Mouse (Mus musculus): ENCODE data around the gene Timm23. TPM values are rescaled to one million over a fixed set of nuclear protein-coding genes. Genes with fewer than 3 reads are reported as not detected.
"Not testable (repeated sequence)": the region's sequence is repeated elsewhere in the genome, so short reads cannot be mapped to it uniquely, and the experiment has no call there.

Timm23 gene
- polyA plus RNA-seq, 1 experiment from 2014 or later = 211 TPM

DNA sequence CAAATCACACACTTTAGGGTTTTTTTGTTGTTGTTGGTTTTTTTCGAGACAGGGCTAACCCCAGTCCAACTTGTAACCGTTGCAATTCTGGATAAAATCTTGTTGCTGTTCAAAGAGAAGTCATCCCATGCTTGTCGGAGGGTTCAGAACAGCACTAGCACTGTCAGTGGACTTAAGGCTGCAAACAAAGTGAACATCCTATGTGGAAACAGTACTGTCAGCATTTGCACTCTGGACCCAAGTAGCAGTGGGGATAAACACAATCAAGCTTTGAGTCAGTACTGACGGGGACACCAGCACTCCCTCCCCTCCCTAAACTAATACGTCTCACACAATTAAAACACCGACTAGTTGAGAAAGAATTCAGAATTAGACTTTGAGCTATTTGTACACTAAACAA lies 20.8 kb downstream of the Timm23 start:
- H3K4me3 ChIP-seq = no peak overlapping the region
- peaks cover 36% of the 10 kb centered on the region for H3K36me3 ChIP-seq (replicated peaks)
- H3K4me2 ChIP-seq = no peak overlapping the region
- no peaks in the 10 kb centered on the region for H3K4me1 ChIP-seq
- no peak overlapping the region for H3K27ac ChIP-seq
- no peaks in the 10 kb centered on the region for H3K27me3 ChIP-seq (replicated peaks)
- no peak overlapping the region for H3K9ac ChIP-seq
- no peaks in the 10 kb centered on the region for H3K9me3 ChIP-seq
- 91% methylated on average over 6 of the region's 6 CpGs for WGBS
- no peak for ATAC-seq (replicated peaks)

GRCm38 (mm10) chr14:32179393-32180195 lies 22.1 kb downstream of the Timm23 start:
- H3K27ac ChIP-seq = no peak overlapping the region
- no peak for ATAC-seq (replicated peaks)
- H3K4me3 ChIP-seq = no peak overlapping the region
- 94% methylated on average over 10 of the region's 10 CpGs for WGBS
- H3K9ac ChIP-seq = no peak overlapping the region
- H3K36me3 ChIP-seq (replicated peaks) = peaks cover 35% of the 10 kb centered on the region
- no peak overlapping the region for H3K4me2 ChIP-seq
- H3K27me3 ChIP-seq (replicated peaks) = no peaks in the 10 kb centered on the region
- H3K4me1 ChIP-seq = no peaks in the 10 kb centered on the region
- no peaks in the 10 kb centered on the region for H3K9me3 ChIP-seq

DNA sequence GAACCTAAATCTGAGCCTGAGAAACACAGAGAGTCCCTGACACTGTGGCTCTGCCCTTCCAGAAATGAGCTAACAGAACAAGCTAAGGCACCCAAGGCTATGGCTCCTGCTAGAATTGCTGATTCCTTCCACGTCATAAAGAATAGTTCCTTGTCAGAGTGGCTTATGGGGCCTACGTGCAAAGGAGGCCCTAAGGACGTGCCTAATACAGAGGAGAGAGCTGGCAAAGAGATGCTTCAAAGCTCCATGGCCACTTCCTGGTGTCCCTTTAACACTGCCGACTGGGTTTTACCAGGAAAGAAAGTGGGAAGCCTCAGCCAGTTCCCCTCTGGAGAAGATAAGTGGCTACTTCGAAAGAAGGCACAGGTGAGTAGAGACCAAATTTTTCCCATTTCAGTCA lies 25.1 kb downstream of the Timm23 start:
- H3K4me3 ChIP-seq; H3K4me1 ChIP-seq; H3K9me3 ChIP-seq; ATAC-seq (replicated peaks); H3K4me2 ChIP-seq; H3K9ac ChIP-seq; H3K27ac ChIP-seq; H3K27me3 ChIP-seq (replicated peaks): not testable (repeated sequence)
- peaks cover 30% of the 10 kb centered on the region for H3K36me3 ChIP-seq (replicated peaks)
- 91% methylated on average over 5 of the region's 5 CpGs for WGBS

GRCm38 (mm10) chr14:32175310-32175709 lies 26.4 kb downstream of the Timm23 start:
- no peaks in the 10 kb centered on the region for H3K4me1 ChIP-seq
- WGBS = 92% methylated on average over 2 of the region's 2 CpGs
- no peaks in the 10 kb centered on the region for H3K9me3 ChIP-seq
- ATAC-seq (replicated peaks) = no peak
- peaks cover 24% of the 10 kb centered on the region for H3K36me3 ChIP-seq (replicated peaks)
- H3K27me3 ChIP-seq (replicated peaks) = no peaks in the 10 kb centered on the region
- no peak overlapping the region for H3K27ac ChIP-seq
- H3K9ac ChIP-seq = no peak overlapping the region
- no peak overlapping the region for H3K4me2 ChIP-seq
- H3K4me3 ChIP-seq = no peak overlapping the region

GRCm38 (mm10) chr14:32170137-32170536 lies 31.6 kb downstream of the Timm23 start:
- Histone ChIP-seq H3K4me2 (no peak overlapping the region), H3K4me1 (peaks cover 10% of the 10 kb centered on the region), H3K36me3 (replicated peaks) (peaks cover 14% of the 10 kb centered on the region; the same call in 1 of the 2 replicates), H3K4me3 (no peak overlapping the region), H3K27me3 (replicated peaks) (no peaks in the 10 kb centered on the region), H3K27ac (no peak overlapping the region), H3K9ac (no peak overlapping the region), H3K9me3 (no peaks in the 10 kb centered on the region)
- 90% methylated on average over 4 of the region's 4 CpGs for WGBS
- no peak for ATAC-seq (replicated peaks)

DNA sequence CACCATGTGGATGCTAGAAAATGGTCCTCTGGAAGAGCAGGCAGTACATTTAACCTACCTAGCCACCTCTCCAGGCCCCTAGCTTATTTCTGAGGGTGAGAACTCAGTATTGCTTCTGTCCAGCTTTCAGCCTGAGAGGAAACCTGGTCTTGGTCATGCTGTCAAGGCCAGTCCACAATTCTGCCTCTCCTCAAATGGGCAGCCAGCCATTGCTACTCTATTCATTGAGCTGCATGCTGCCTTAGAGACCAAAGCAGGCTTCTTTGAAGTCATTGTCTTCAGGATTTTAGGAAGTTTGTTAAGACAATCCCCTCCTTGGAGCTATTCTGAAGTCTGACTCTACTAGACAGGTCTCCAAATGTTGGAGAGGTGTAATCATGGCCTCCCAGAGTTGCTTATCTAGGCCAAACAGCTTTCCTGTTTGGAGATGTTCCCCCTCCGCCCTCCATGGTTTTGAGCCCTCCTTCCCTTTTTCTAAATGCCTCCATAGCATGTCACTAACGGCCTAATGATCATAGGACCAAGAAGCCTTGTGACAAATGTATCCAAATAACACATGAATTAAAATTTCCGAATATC lies 33.0 kb downstream of the Timm23 start:
- H3K4me2 ChIP-seq = no peak overlapping the region
- H3K27me3 ChIP-seq (replicated peaks) = no peaks in the 10 kb centered on the region
- WGBS = 70% methylated on average over 3 of the region's 3 CpGs
- no peaks in the 10 kb centered on the region for H3K9me3 ChIP-seq
- no peak for ATAC-seq (replicated peaks)
- H3K4me3 ChIP-seq = no peak overlapping the region
- H3K9ac ChIP-seq = no peak overlapping the region
- peaks cover 5% of the 10 kb centered on the region; the same call in 1 of the 2 replicates for H3K36me3 ChIP-seq (replicated peaks)
- peaks cover 12% of the 10 kb centered on the region for H3K4me1 ChIP-seq
- H3K27ac ChIP-seq = no peak overlapping the region

- Histone ChIP-seq H3K4me1 (peaks cover 14% of the 10 kb centered on the region), H3K9me3 (no peaks in the 10 kb centered on the region), H3K36me3 (replicated peaks) (no peaks in the 10 kb centered on the region), H3K27me3 (replicated peaks) (no peaks in the 10 kb centered on the region), H3K4me2 (no peak overlapping the region), H3K4me3 (no peak overlapping the region), H3K27ac (no peak overlapping the region), H3K9ac (no peak overlapping the region)
- WGBS = 91% methylated on average over 5 of the region's 5 CpGs
- no peak for ATAC-seq (replicated peaks)
Observed at GRCm38 (mm10) chr14:32167326-32167725, 34.4 kb downstream of the Timm23 start.

DNA sequence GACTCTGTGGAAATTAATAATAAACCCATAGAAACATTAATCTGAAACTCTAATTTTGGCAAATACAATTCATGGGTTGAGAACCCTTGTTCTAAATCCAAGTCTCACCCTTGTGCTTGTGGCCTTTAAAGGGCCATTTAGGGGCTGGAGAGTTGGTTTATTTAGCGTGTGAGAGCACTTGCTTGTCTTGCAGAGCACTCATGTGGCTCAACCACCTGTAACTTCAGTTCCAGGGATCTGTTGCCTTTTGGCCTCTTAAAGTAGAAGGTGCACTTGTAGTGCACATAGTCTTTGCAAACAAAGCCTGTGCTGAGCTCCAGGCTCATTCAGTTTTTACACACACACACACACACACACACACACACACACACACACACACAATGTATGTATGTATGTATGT lies 34.9 kb downstream of the Timm23 start:
- no peak overlapping the region for H3K9ac ChIP-seq
- H3K36me3 ChIP-seq (replicated peaks) = no peaks in the 10 kb centered on the region
- H3K4me1 ChIP-seq = peaks cover 19% of the 10 kb centered on the region
- WGBS = 95% methylated on average over 1 of the region's 1 CpGs
- no peak for ATAC-seq (replicated peaks)
- no peak overlapping the region for H3K4me3 ChIP-seq
- no peak overlapping the region for H3K4me2 ChIP-seq
- H3K9me3 ChIP-seq = no peaks in the 10 kb centered on the region
- no peaks in the 10 kb centered on the region for H3K27me3 ChIP-seq (replicated peaks)
- no peak overlapping the region for H3K27ac ChIP-seq

- H3K9ac ChIP-seq = no peak overlapping the region
- H3K27ac ChIP-seq = no peak overlapping the region
- H3K4me3 ChIP-seq = no peak overlapping the region
- no peak for ATAC-seq (replicated peaks)
- 81% methylated on average over 2 of the region's 2 CpGs for WGBS
- no peaks in the 10 kb centered on the region for H3K27me3 ChIP-seq (replicated peaks)
- H3K36me3 ChIP-seq (replicated peaks) = no peaks in the 10 kb centered on the region
- H3K4me1 ChIP-seq = peaks cover 27% of the 10 kb centered on the region
- H3K4me2 ChIP-seq = peak overlapping the region; percentile 98
- H3K9me3 ChIP-seq = no peaks in the 10 kb centered on the region
Observed at GRCm38 (mm10) chr14:32166062-32166441, 35.6 kb downstream of the Timm23 start.

GRCm38 (mm10) chr14:32165278-32166061 lies 36.2 kb downstream of the Timm23 start:
- H3K4me1 ChIP-seq = peaks cover 32% of the 10 kb centered on the region
- WGBS = under 1% methylated on average over 42 of the region's 42 CpGs
- H3K9ac ChIP-seq = peak overlapping the region; percentile 51
- H3K36me3 ChIP-seq (replicated peaks) = no peaks in the 10 kb centered on the region
- 0 out of 2 replicates have a peak overlapping the region, but pooled peaks have one; percentile 27 for H3K27ac ChIP-seq
- ATAC-seq (replicated peaks) = peak; percentile 56; the same call in 1 of the 2 replicates
- peak overlapping the region; percentile 98 for H3K4me2 ChIP-seq
- no peaks in the 10 kb centered on the region for H3K9me3 ChIP-seq
- H3K4me3 ChIP-seq = peak overlapping the region; percentile 43
- no peaks in the 10 kb centered on the region for H3K27me3 ChIP-seq (replicated peaks)

DNA sequence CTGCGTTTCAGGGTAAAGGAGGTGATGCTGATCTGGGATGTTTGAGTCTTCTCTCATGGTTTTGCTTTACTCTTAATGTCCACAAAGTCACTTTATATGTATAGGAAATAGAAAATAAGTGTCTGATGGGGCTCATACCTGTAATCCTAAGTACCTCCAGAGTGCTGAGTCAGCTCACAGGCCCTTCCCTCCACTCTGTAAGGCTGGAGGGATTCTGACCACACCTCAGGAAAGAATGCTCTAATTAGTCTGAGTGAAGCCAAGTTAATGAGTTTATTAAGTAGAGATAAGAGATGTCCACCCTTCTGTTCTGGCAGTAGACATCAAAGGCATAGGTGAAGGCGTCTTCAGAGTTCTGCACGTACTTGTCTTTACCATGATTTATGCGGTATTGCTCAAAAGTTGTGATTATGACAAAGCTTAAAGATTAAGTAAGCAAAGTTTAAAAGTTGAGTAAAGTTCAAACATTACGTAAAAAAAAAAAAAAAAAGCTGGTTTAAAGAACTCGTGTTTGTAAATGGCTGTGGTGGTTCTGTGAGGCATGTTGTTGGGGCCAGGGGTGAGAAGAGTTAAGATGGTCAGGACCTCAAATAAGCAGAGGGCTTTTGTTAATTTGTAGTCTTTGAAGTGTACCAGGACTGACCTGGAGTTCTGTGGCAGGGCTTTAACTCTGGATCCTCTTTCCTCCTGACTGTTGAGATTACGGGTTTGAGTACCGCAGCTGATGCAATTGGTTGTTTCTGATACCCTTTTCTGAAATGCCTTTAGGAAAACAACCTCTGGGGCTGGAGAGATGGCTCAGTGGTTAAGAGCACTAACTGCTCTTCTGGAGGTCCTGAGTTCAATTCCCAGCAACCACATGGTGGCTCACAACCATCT lies 37.3 kb downstream of the Timm23 start:
- Histone ChIP-seq H3K4me2 (no peak overlapping the region), H3K27ac (no peak overlapping the region), H3K9ac (no peak overlapping the region), H3K36me3 (replicated peaks) (no peaks in the 10 kb centered on the region), H3K9me3 (no peaks in the 10 kb centered on the region), H3K4me3 (no peak overlapping the region), H3K4me1 (peaks cover 36% of the 10 kb centered on the region), H3K27me3 (replicated peaks) (no peaks in the 10 kb centered on the region)
- no peak for ATAC-seq (replicated peaks)
- WGBS = 89% methylated on average over 8 of the region's 8 CpGs
